Mouse (Mus musculus) liver, embryonic 16.5 days (tissue): ENCODE measurements around the gene Kcnk1. TPM values are rescaled to one million over a fixed set of nuclear protein-coding genes. Genes with fewer than 3 reads are reported as not detected.

Experiments
- ATAC-seq: fragments of 200-750 bp; cut with Nextera tagmentation; 2 replicates; pipeline ENCODE4 v1.8.0; 2017; ENCODE audit warnings: low read depth, mild to moderate bottlenecking, moderate number of reproducible peaks, moderate library complexity
- H3K27ac ChIP-seq: fragments of 300-500 bp; sonication (generic); 2 replicates; pipeline ENCODE4 v1.5.1; 2014; ENCODE audit warnings: mild to moderate bottlenecking, low read length
- H3K27me3 ChIP-seq: fragments of 300-500 bp; sonication (generic); 2 replicates; pipeline ENCODE4 v1.6.1; 2014; ENCODE audit warnings: low read depth, low read length, mixed read lengths; ENCODE audit not compliant: control insufficient read depth, insufficient read depth
- H3K36me3 ChIP-seq: fragments of 300-500 bp; sonication (generic); 2 replicates; pipeline ENCODE4 v1.6.1; 2014; ENCODE audit warnings: mild to moderate bottlenecking; ENCODE audit not compliant: control insufficient read depth, insufficient read depth
- H3K4me1 ChIP-seq: fragments of 300-500 bp; sonication (generic); 2 replicates; pipeline ENCODE4 v1.6.1; 2014; ENCODE audit warnings: low read depth, low read length, mixed read lengths; ENCODE audit not compliant: control insufficient read depth
- H3K4me2 ChIP-seq: fragments of 300-500 bp; sonication (generic); 2 replicates; pipeline ENCODE4 v1.6.1; 2014; ENCODE audit warnings: low read depth, low read length, mixed read lengths
- H3K4me3 ChIP-seq: fragments of 300-500 bp; sonication (generic); 2 replicates; pipeline ENCODE4 v1.5.1; 2014; ENCODE audit warnings: low read depth, mild to moderate bottlenecking, low read length
- H3K9ac ChIP-seq: fragments of 300-500 bp; sonication (generic); 2 replicates; pipeline ENCODE4 v1.6.1; 2014; ENCODE audit warnings: low read depth, low read length
- H3K9me3 ChIP-seq: fragments of 300-500 bp; sonication (generic); replicated peaks from 2 replicates; pipeline ENCODE4 v1.6.1; 2016; ENCODE audit warnings: low read length; ENCODE audit not compliant: control insufficient read depth
- WGBS: fragments of 180-500 bp; shearing (Covaris S2); extraction: QIAGEN DNeasy Blood & Tissue Kit; methylation state at CpG from one replicate; pipeline ENCODE4 v1.1.7; 2014; ENCODE audit not compliant: insufficient replicate concordance; 5-methylcytosine and 5-hydroxymethylcytosine counted together
- polyA plus RNA-seq: library from polyadenylated mRNA; unstranded; fragments of >200 nt; fragmentation: Nextera tagmentation; extraction: Ambion mirVana; gene quantifications from 2 replicates; pipeline ENCODE4 v1.2.1, GENCODE M21; 2015

The Kcnk1 gene
- polyA plus RNA-seq, 1 experiment from 2014 or later = 0.61 TPM

DNA sequence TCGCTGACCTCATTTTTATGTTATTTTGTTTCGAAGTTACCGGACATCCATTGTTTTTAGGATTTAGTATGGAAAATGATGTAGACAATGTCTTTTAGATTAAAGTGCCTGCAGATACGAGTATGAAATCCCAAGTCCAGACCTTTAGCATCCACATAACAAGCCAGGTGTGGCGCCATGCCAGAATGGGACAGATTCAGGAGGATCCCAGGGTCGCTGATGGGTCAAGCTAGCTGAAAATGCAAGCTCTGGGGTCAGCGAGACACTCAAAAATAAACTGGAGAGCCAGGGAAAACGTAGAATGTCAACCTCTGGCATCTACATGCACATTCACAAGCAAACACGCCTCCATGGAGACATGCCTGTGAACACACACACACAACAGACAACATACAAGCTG is 31.2 kb downstream of the Kcnk1 start:
- 59% methylated on average over 9 of the region's 9 CpGs for WGBS
- no peaks in the 10 kb centered on the region for H3K27me3 ChIP-seq
- H3K4me1 ChIP-seq = no peaks in the 10 kb centered on the region; the same call in 1 of the 2 replicates
- no peak overlapping the region for H3K4me2 ChIP-seq
- no peaks in the 10 kb centered on the region for H3K36me3 ChIP-seq
- no peaks in the 10 kb centered on the region for H3K9me3 ChIP-seq
- no peak for ATAC-seq
- no peak overlapping the region for H3K27ac ChIP-seq
- no peak overlapping the region for H3K4me3 ChIP-seq
- no peak overlapping the region for H3K9ac ChIP-seq

- Histone ChIP-seq H3K4me1 (no peaks in the 10 kb centered on the region; the same call in 1 of the 2 replicates), H3K27ac (no peak overlapping the region), H3K4me3 (no peak overlapping the region), H3K9ac (no peak overlapping the region), H3K36me3 (no peaks in the 10 kb centered on the region), H3K9me3 (no peaks in the 10 kb centered on the region), H3K4me2 (no peak overlapping the region; the same call in 1 of the 2 replicates), H3K27me3 (no peaks in the 10 kb centered on the region)
- WGBS = 39% methylated on average over 9 of the region's 9 CpGs
- no peak for ATAC-seq
Measured at GRCm38 (mm10) chr8:126026584-126026983, 31.6 kb downstream of the Kcnk1 start.

DNA sequence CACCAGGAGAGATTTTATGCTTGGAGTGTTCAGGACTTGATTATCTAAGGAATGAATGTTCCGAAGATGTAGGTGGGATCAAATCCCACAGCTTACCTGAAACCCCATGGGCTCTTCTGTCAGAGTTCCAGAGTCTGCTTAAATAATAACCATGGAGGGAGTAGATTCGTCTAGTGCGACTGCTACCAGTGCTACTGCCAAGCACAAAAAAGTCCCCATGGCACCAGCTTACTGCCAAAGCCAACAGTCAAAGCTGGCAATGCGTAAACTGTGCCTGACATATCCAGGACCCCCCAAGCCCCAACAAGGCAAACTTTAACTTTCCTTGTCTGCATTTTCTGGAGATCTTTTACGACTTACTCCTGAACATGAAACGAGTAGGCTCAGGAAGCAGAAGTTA is 32.5 kb downstream of the Kcnk1 start:
- no peaks in the 10 kb centered on the region for H3K36me3 ChIP-seq
- no peaks in the 10 kb centered on the region; the same call in 1 of the 2 replicates for H3K4me1 ChIP-seq
- no peak overlapping the region for H3K27ac ChIP-seq
- H3K4me3 ChIP-seq = no peak overlapping the region
- no peak for ATAC-seq
- 59% methylated on average over 6 of the region's 6 CpGs for WGBS
- no peak overlapping the region for H3K4me2 ChIP-seq
- no peak overlapping the region for H3K9ac ChIP-seq
- H3K9me3 ChIP-seq = no peaks in the 10 kb centered on the region
- no peaks in the 10 kb centered on the region for H3K27me3 ChIP-seq

- Histone ChIP-seq H3K9me3 (no peaks in the 10 kb centered on the region), H3K27ac (no peak overlapping the region), H3K36me3 (no peaks in the 10 kb centered on the region), H3K4me3 (no peak overlapping the region), H3K4me2 (no peak overlapping the region), H3K27me3 (no peaks in the 10 kb centered on the region), H3K4me1 (no peaks in the 10 kb centered on the region; the same call in 1 of the 2 replicates), H3K9ac (no peak overlapping the region)
- WGBS = 59% methylated on average over 6 of the region's 6 CpGs
- no peak for ATAC-seq
Measured at GRCm38 (mm10) chr8:126028941-126029340, 34.0 kb downstream of the Kcnk1 start.

- Histone ChIP-seq H3K9me3 (no peaks in the 10 kb centered on the region), H3K4me2 (no peak overlapping the region), H3K27me3 (no peaks in the 10 kb centered on the region), H3K9ac (no peak overlapping the region), H3K36me3 (no peaks in the 10 kb centered on the region), H3K27ac (no peak overlapping the region), H3K4me1 (no peaks in the 10 kb centered on the region), H3K4me3 (no peak overlapping the region)
- WGBS = 69% methylated on average over 6 of the region's 6 CpGs
- no peak for ATAC-seq
Measured at GRCm38 (mm10) chr8:126032776-126033175, 37.8 kb downstream of the Kcnk1 start.

DNA sequence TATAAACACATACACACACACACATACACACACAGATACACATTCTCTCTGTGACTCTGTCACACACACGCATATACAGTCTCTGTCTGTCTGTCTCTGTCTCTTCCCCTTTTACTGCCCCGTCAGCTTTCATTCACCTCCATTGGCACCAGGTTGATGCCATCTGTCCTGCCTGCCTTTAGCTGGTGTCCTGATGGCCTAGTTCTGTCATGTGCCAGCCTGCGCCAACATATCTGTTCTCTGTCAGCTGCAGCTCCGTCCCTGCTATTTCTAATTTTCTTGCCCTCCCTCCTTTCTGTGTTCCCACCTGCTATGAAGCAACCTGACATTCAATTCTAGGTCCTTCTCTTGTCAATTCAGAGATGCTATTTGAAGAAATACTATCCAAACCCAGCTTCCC is 40.1 kb downstream of the Kcnk1 start:
- no peak for ATAC-seq
- Histone ChIP-seq H3K27ac (no peak overlapping the region), H3K4me1 (no peaks in the 10 kb centered on the region), H3K36me3 (no peaks in the 10 kb centered on the region), H3K4me3 (no peak overlapping the region), H3K27me3 (no peaks in the 10 kb centered on the region), H3K4me2 (no peak overlapping the region), H3K9me3 (no peaks in the 10 kb centered on the region), H3K9ac (no peak overlapping the region)
- WGBS = 53% methylated on average over 4 of the region's 4 CpGs

GRCm38 (mm10) chr8:126036340-126036739 is 41.4 kb downstream of the Kcnk1 start:
- no peak for ATAC-seq
- Histone ChIP-seq H3K4me2 (no peak overlapping the region), H3K4me3 (no peak overlapping the region), H3K9ac (no peak overlapping the region), H3K9me3 (no peaks in the 10 kb centered on the region), H3K36me3 (no peaks in the 10 kb centered on the region), H3K4me1 (no peaks in the 10 kb centered on the region), H3K27ac (no peak overlapping the region), H3K27me3 (no peaks in the 10 kb centered on the region)
- 60% methylated on average over 5 of the region's 5 CpGs for WGBS

GRCm38 (mm10) chr8:126045751-126046150 is 50.8 kb downstream of the Kcnk1 start:
- H3K4me3 ChIP-seq = no peak overlapping the region
- no peaks in the 10 kb centered on the region for H3K4me1 ChIP-seq
- H3K4me2 ChIP-seq = no peak overlapping the region
- no peak for ATAC-seq
- no peak overlapping the region for H3K27ac ChIP-seq
- H3K36me3 ChIP-seq = no peaks in the 10 kb centered on the region
- no peak overlapping the region for H3K9ac ChIP-seq
- H3K9me3 ChIP-seq = no peaks in the 10 kb centered on the region
- 71% methylated on average over 4 of the region's 4 CpGs for WGBS
- H3K27me3 ChIP-seq = no peaks in the 10 kb centered on the region

DNA sequence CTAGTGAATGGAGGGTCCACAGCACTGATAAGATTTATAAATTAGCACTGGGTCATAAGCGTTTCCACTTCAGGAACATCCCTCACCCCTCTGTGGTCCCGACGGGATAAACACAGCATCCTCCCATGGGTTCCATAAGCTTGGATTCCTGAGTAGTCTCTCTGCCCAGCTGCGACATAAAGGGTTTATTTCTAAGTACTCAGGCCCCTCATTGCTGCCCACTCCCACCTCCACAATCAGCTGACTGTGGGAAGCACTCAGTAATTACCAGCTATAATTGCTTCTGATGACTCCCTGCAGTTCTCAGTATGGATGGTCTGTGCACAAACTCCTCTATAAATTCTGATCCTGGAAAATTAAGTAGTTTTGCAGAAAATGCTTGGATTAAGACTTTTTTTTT is 58.9 kb downstream of the Kcnk1 start:
- Histone ChIP-seq H3K36me3 (no peaks in the 10 kb centered on the region), H3K4me2 (no peak overlapping the region), H3K27me3 (no peaks in the 10 kb centered on the region), H3K4me3 (no peak overlapping the region), H3K27ac (no peak overlapping the region), H3K4me1 (no peaks in the 10 kb centered on the region), H3K9me3 (no peaks in the 10 kb centered on the region), H3K9ac (no peak overlapping the region)
- WGBS = 55% methylated on average over 4 of the region's 4 CpGs
- ATAC-seq = no peak
